Mouse (Mus musculus) ES-E14 (cell line): ENCODE measurements around the gene Anks1b.

Source experiments
- CHD2 ChIP-seq: IDR thresholded peaks from 2 replicates; pipeline ENCODE4 v1.6.1; 2014; ENCODE audit warnings: mild to moderate bottlenecking, low read depth, low read length, inconsistent platforms
- MAFK ChIP-seq: IDR thresholded peaks from 2 replicates; pipeline ENCODE4 v1.6.1; 2014; ENCODE audit warnings: mild to moderate bottlenecking, low read depth, low read length, inconsistent platforms; ENCODE audit not compliant: insufficient read depth

GRCm38 (mm10) chr10:90151510-90151909 is 278.2 kb downstream of the Anks1b start:
- TF ChIP-seq CHD2 (no peak), MAFK (no peak)
